Mouse (Mus musculus): ENCODE results near the gene Igfn1. TPM values are rescaled to one million over a fixed set of nuclear protein-coding genes. Genes with fewer than 3 reads are reported as not detected.

Igfn1 gene
- polyA plus RNA-seq, 1 experiment from 2014 or later, result not detected

DNA sequence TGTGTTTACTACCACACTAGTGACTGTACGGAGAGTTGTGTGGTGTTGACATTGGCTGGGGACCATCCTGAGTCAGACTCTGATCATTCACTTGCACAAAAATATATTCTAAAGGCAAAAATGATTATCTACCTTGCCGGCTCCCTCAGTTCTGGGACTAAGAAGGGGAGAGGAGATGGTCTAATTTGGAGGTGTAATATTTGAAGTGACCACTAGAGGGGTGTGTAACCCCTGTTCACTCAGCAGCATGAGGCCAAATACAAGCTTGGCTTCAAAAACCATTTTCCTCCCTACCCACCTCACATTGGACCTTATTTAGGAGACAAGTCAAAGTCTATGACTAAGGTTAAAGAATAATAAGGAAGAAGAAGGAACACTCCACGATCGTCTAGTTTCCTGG lies 47.7 kb downstream of the Igfn1 start:
- no peaks in the 10 kb centered on the region for H3K4me1 ChIP-seq
- H3K9ac ChIP-seq (replicated peaks), result no peak overlapping the region
- no peak overlapping the region for H3K27ac ChIP-seq (replicated peaks)
- H3K36me3 ChIP-seq, result no peaks in the 10 kb centered on the region
- WGBS, result 52% methylated on average over 4 of the region's 4 CpGs
- no peak overlapping the region for H3K4me2 ChIP-seq
- no peaks in the 10 kb centered on the region for H3K9me3 ChIP-seq (replicated peaks)
- no peak overlapping the region for H3K4me3 ChIP-seq (replicated peaks)
- ATAC-seq (ENCODE audit: low FRiP score), result no peak
- H3K27me3 ChIP-seq (replicated peaks), result no peaks in the 10 kb centered on the region

DNA sequence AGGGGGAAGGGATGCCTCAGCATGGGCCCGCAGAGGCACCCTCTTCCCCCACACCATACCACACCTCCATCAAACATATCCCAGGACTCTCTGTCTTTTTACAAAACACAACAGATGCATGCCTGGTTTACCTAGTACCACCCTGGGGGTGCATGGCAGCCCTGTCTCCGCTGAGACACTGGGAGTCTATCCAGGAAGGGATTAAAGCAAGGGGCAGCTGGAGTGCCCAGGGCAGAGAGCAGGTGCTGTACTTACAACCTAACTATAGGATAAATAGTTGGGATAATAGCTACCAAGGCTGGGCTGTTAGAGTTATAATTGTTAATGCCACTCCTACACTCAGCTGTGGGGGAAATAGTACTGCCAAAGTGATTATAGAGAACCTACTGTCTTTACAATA lies 57.3 kb downstream of the Igfn1 start:
- ATAC-seq (ENCODE audit: low FRiP score), result no peak

DNA sequence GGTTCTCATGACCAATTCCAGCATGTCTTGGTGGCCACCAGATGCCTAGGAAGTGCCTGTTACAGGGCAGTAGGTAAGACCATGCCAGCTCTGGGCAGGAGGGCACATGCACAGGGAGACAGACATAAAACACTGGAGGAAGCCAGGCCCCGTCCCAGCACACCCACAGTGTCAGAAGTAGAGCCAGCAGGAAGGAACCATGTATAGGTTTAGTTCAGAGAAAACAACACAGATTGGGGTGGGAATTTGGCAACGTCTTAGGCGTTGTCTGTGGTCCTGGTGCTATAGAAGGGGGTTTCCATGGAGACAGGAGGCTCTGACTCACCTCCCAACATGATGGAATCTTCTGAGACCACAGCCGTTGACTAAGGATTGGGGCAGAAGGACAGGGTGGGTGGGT lies 59.9 kb downstream of the Igfn1 start:
- Histone ChIP-seq H3K36me3 (no peaks in the 10 kb centered on the region), H3K27ac (replicated peaks) (no peak overlapping the region), H3K9ac (replicated peaks) (no peak overlapping the region), H3K4me2 (no peak overlapping the region), H3K4me3 (replicated peaks) (no peak overlapping the region), H3K9me3 (replicated peaks) (no peaks in the 10 kb centered on the region), H3K27me3 (replicated peaks) (0 out of 2 replicates have a peak, but pooled peaks cover 5% of the 10 kb centered on the region), H3K4me1 (no peaks in the 10 kb centered on the region)
- ATAC-seq (ENCODE audit: low FRiP score), result no peak
- WGBS, result 57% methylated on average over 4 of the region's 4 CpGs

More for the DNA sequence above, 57.3 kb downstream of the Igfn1 start:
- no peaks in the 10 kb centered on the region for H3K27me3 ChIP-seq (replicated peaks)
- no peak overlapping the region for H3K9ac ChIP-seq (replicated peaks)
- no peaks in the 10 kb centered on the region for H3K4me1 ChIP-seq
- H3K4me3 ChIP-seq (replicated peaks), result no peak overlapping the region
- no peaks in the 10 kb centered on the region for H3K36me3 ChIP-seq
- no peak overlapping the region for H3K4me2 ChIP-seq
- WGBS, result 61% methylated on average over 2 of the region's 2 CpGs
- no peak overlapping the region for H3K27ac ChIP-seq (replicated peaks)
- no peaks in the 10 kb centered on the region for H3K9me3 ChIP-seq (replicated peaks)

DNA sequence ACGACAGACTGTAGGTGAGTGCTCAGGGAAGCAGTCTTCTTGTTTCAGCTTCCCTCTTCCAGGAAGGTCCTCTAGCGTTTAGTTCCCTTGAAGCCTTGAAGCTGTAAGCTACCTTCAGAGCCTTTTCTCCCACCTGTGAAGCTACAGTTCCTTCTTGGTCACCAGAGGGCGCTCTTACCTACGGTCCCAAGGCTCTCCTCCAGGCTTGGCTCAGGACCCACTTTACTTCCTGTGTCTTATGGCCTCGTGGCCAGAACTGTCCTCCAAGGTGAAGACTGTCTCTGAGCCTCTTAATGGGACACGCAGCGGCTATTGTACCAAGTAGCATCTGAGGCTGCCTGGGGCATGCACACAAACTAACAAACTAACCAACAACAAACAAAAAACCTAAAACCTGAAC lies 60.4 kb downstream of the Igfn1 start:
- no peaks in the 10 kb centered on the region for H3K9me3 ChIP-seq (replicated peaks)
- no peaks in the 10 kb centered on the region for H3K36me3 ChIP-seq
- H3K9ac ChIP-seq (replicated peaks), result no peak overlapping the region
- no peaks in the 10 kb centered on the region for H3K4me1 ChIP-seq
- no peak overlapping the region for H3K27ac ChIP-seq (replicated peaks)
- 0 out of 2 replicates have a peak, but pooled peaks have one; percentile 21 for ATAC-seq (ENCODE audit: low FRiP score)
- no peak overlapping the region for H3K4me2 ChIP-seq
- H3K27me3 ChIP-seq (replicated peaks), result 0 out of 2 replicates have a peak, but pooled peaks cover 5% of the 10 kb centered on the region
- 11% methylated on average over 7 of the region's 7 CpGs for WGBS
- no peak overlapping the region for H3K4me3 ChIP-seq (replicated peaks)

DNA sequence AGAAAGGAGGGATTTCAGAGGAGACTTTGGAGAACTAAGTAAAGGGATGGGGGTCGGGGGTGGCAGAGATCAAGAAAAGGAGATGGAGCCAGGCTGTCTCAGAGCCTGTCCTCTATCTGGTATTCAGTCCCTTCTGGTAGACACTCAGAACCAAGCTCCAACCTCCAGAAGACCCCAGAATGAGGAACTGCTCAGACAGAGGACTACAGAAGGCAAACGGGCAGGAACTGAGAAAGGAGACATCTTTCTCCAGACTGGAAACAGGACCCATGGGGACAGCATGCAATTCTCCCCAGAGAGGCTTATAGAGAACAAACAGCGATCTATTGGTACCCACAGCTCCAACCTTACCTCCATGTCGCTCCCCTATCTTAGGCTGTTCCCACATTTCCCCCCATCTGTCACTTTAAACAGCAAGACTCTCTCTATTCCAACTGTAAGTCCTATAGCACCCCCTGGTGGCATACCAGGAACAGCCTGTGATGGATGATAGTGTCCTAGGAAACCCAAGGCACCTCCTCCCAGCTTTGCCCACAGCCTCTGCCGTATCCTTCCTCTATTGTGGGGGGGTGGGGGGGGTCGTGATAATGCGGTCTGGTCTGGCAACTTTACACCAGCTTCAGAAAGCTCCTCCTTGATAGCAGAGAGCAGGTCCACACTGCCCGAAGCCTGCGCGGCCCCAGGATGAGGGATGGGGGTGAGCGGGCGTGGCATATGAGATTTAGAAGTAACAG lies 61.4 kb downstream of the Igfn1 start:
- WGBS, result 50% methylated on average over 12 of the region's 12 CpGs
- 0 out of 2 replicates have a peak, but pooled peaks cover 5% of the 10 kb centered on the region for H3K27me3 ChIP-seq (replicated peaks)
- peak; percentile 71 for ATAC-seq (ENCODE audit: low FRiP score)

DNA sequence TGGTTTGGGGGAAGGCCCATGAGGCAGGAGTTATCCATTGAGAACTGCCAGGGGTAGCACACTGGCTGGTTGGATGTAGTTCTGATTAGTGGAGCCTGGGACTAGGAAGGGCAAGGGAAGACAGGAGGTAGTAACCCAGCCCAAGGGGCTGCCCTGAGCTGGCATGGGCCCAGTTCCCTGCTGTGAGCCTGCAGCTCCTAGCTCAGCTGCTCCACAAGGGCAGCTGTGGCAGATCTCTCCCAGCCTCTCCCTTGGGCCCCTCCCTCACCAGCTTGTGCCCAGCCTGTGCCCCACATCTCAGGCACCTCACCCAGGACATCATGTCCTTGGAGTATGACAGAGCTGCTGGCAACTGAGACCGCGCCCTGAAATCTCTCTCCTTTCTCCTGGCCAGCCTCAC lies 62.4 kb downstream of the Igfn1 start:
- H3K27ac ChIP-seq (replicated peaks), result no peak overlapping the region
- H3K4me1 ChIP-seq, result no peaks in the 10 kb centered on the region
- no peak for ATAC-seq (ENCODE audit: low FRiP score)
- no peaks in the 10 kb centered on the region for H3K36me3 ChIP-seq
- 0 out of 2 replicates have a peak, but pooled peaks cover 5% of the 10 kb centered on the region for H3K27me3 ChIP-seq (replicated peaks)
- no peak overlapping the region for H3K4me3 ChIP-seq (replicated peaks)
- WGBS, result 100% methylated on average over 2 of the region's 2 CpGs
- H3K9ac ChIP-seq (replicated peaks), result no peak overlapping the region
- no peaks in the 10 kb centered on the region for H3K9me3 ChIP-seq (replicated peaks)
- no peak overlapping the region for H3K4me2 ChIP-seq

More for the DNA sequence above, 61.4 kb downstream of the Igfn1 start:
- Histone ChIP-seq H3K9ac (replicated peaks) (no peak overlapping the region), H3K4me2 (0 out of 2 replicates have a peak overlapping the region, but pooled peaks have one; percentile 19), H3K36me3 (no peaks in the 10 kb centered on the region), H3K27ac (replicated peaks) (no peak overlapping the region), H3K4me1 (no peaks in the 10 kb centered on the region), H3K4me3 (replicated peaks) (no peak overlapping the region), H3K9me3 (replicated peaks) (no peaks in the 10 kb centered on the region)

DNA sequence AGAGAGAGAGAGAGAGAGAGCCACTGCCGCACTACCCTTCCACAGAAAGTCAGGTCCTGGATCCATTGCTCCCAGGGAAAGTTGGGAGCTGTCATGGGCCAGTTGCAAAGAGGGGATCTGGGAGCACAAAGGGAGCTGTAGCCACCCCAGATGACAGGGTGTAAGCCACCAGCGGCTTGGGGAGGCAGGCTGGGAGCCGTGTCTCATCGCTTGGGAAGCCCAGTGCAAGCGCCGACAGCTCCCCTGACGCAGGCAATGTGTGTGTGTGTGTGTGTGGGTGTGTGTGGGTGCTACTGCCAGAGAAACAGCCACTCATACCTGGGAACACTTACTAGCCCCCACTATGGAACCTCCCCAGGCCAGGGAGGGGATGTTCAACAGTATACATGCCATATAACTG lies 64.0 kb downstream of the Igfn1 start:
- no peak overlapping the region for H3K4me3 ChIP-seq (replicated peaks)
- H3K4me1 ChIP-seq, result no peaks in the 10 kb centered on the region
- 0 out of 2 replicates have a peak, but pooled peaks cover 5% of the 10 kb centered on the region for H3K27me3 ChIP-seq (replicated peaks)
- 43% methylated on average over 7 of the region's 7 CpGs for WGBS
- no peak overlapping the region for H3K4me2 ChIP-seq
- H3K9ac ChIP-seq (replicated peaks), result no peak overlapping the region
- ATAC-seq (ENCODE audit: low FRiP score), result no peak
- no peaks in the 10 kb centered on the region for H3K9me3 ChIP-seq (replicated peaks)
- no peak overlapping the region for H3K27ac ChIP-seq (replicated peaks)
- no peaks in the 10 kb centered on the region for H3K36me3 ChIP-seq

DNA sequence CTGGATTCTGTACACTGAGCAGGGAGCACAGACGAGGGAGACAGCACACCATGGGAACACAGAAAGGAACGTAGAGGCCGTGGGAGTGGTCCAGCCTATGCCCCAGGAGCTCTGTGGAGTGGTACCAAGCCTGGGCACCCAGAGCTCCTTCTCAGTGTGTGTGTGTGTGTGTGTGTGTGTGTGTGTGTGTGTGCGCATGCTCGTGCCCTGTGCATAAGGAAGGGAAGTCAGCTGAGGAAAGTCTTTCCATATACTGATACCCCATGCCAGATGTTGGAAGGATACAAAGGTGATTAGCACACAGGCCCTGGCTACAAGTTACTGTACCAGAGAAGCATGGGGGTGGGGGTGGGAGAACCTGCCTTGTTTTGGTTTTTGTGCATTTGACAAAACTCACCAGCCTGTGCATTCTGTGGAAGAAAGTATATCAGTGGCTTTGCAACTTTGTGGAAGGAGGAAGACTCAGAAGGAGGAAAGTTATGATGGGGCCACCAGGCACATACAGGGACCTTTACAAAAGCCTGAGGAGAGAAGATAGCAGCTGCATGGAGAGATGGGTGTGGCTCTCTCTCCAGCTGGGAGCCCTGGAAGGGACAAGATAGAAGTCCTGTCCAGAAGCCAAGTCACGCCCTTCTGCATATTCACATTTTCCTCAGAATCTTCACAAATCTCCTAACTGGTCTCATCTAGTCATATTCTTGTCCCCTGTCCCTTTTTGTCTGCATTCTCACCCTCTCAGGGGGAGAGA lies 64.7 kb downstream of the Igfn1 start:
- H3K4me2 ChIP-seq, result no peak overlapping the region
- no peak for ATAC-seq (ENCODE audit: low FRiP score)
- H3K9ac ChIP-seq (replicated peaks), result no peak overlapping the region
- no peaks in the 10 kb centered on the region for H3K9me3 ChIP-seq (replicated peaks)
- no peaks in the 10 kb centered on the region for H3K4me1 ChIP-seq
- WGBS, result 74% methylated on average over 6 of the region's 6 CpGs
- no peak overlapping the region for H3K27ac ChIP-seq (replicated peaks)
- no peaks in the 10 kb centered on the region for H3K36me3 ChIP-seq
- H3K27me3 ChIP-seq (replicated peaks), result 0 out of 2 replicates have a peak, but pooled peaks cover 5% of the 10 kb centered on the region
- no peak overlapping the region for H3K4me3 ChIP-seq (replicated peaks)

DNA sequence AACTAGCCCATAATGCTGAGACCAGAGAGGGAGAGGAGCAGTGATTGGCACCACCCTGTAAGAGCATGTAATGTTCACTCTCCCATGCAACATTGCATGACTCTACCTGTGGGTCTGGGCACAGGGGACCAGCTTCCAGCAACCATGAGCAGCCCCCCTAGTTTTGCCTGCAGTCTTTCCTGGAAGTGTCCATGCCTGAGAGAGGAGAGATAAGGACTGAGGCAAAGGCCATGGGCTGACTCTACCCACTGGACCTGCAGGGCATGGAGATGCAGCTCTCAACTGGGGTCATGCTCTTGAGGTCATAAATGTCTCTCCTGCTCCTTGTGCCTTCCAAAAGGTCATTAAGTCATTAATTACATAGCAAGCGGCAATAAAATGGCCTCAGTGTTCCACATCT lies 70.1 kb downstream of the Igfn1 start:
- Histone ChIP-seq H3K4me3 (replicated peaks) (no peak overlapping the region), H3K9ac (replicated peaks) (no peak overlapping the region), H3K9me3 (replicated peaks) (no peaks in the 10 kb centered on the region), H3K4me2 (no peak overlapping the region), H3K4me1 (no peaks in the 10 kb centered on the region), H3K27me3 (replicated peaks) (no peaks in the 10 kb centered on the region), H3K27ac (replicated peaks) (no peak overlapping the region), H3K36me3 (no peaks in the 10 kb centered on the region)
- no peak for ATAC-seq (ENCODE audit: low FRiP score)
- WGBS, result 13% methylated on average over 1 of the region's 1 CpGs

DNA sequence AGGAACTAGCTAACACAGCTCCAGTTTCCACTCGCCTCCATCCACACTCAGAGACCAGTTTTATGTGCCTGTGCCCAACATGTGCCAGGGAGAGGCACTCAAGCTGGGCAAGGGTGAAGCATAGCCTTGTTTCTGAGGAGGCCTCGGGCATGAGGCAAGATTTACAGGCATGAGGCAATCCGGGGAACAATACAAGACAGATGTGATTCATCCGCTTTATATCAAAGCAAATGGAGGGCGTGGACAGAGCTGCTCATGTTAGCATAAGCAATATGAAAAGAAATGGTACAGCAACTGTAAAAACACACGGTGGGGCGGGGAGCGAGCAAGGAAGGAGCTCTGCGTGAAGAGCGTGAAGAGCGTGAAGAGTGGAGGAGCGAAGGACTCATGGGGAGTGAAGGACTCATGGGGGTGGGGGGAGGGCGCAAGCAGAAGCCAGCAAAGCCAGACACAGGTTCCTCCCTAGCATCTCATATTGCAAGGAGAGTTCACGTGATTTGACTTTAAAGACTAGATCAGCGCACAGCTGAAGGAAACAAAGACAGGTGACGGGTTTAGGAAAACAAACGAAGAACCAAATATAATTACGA lies 72.3 kb downstream of the Igfn1 start:
- no peak for ATAC-seq (ENCODE audit: low FRiP score)
- Histone ChIP-seq H3K36me3 (no peaks in the 10 kb centered on the region), H3K27me3 (replicated peaks) (no peaks in the 10 kb centered on the region), H3K4me1 (0 out of 2 replicates have a peak, but pooled peaks cover 6% of the 10 kb centered on the region), H3K4me3 (replicated peaks) (no peak overlapping the region), H3K27ac (replicated peaks) (no peak overlapping the region), H3K4me2 (no peak overlapping the region), H3K9me3 (replicated peaks) (no peaks in the 10 kb centered on the region), H3K9ac (replicated peaks) (no peak overlapping the region)
- 75% methylated on average over 18 of the region's 18 CpGs for WGBS

DNA sequence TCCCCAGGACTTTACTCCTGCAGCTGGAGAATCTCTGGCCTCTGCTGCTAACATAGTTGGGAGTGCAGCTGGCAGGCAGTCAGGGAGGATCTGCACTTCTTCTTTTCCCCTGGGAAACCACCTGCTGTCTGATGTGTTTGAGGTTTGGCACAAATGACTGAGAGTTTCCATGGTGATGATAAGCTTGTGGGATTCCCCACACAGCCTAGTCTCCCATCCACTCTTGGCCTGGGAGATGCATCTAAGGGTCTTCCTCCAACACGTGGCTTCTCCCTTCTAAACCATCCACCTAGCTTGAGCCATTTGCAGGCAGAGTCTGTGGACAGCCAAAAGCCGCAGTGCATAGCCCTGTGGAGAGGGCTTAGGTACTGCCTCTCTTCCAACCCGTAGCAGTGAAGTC lies 76.3 kb downstream of the Igfn1 start:
- WGBS, result 55% methylated on average over 3 of the region's 3 CpGs
- Histone ChIP-seq H3K9me3 (replicated peaks) (no peaks in the 10 kb centered on the region), H3K27ac (replicated peaks) (no peak overlapping the region), H3K36me3 (no peaks in the 10 kb centered on the region), H3K9ac (replicated peaks) (no peak overlapping the region), H3K4me3 (replicated peaks) (no peak overlapping the region), H3K4me1 (0 out of 2 replicates have a peak, but pooled peaks cover 6% of the 10 kb centered on the region), H3K4me2 (no peak overlapping the region), H3K27me3 (replicated peaks) (no peaks in the 10 kb centered on the region)
- 0 out of 2 replicates have a peak, but pooled peaks have one; percentile 21 for ATAC-seq (ENCODE audit: low FRiP score)

Data from neural tube, embryonic 15.5 days (tissue).